Mouse (Mus musculus) heart, embryonic 16.5 days (tissue): Measurements from ENCODE around the gene N6amt1. TPM values are rescaled to one million over a fixed set of nuclear protein-coding genes. Genes with fewer than 3 reads are reported as not detected.

Source experiments
- ATAC-seq: fragments of 200-750 bp; cut with Nextera tagmentation; replicated peaks from 2 replicates; pipeline ENCODE4 v1.8.0; 2017; ENCODE audit warnings: moderate number of reproducible peaks; ENCODE audit not compliant: insufficient read depth, low FRiP score; ENCODE audit errors: extremely low read depth
- H3K27ac ChIP-seq: fragments of 300-500 bp; sonication (generic); 2 replicates; pipeline ENCODE4 v1.5.1; 2014; ENCODE audit warnings: mild to moderate bottlenecking, low read length, control low read depth, moderate library complexity
- H3K27me3 ChIP-seq: fragments of 300-500 bp; sonication (generic); 2 replicates; pipeline ENCODE4 v1.6.1; 2014; ENCODE audit warnings: low read length, mixed read lengths; ENCODE audit not compliant: control insufficient read depth, insufficient read depth
- H3K36me3 ChIP-seq: fragments of 300-500 bp; sonication (generic); 2 replicates; pipeline ENCODE4 v1.6.1; 2014; ENCODE audit not compliant: control insufficient read depth, insufficient read depth
- H3K4me1 ChIP-seq: fragments of 300-500 bp; sonication (generic); 2 replicates; pipeline ENCODE4 v1.6.1; 2014; ENCODE audit warnings: low read length, mixed read lengths; ENCODE audit not compliant: control insufficient read depth, insufficient read depth
- H3K4me2 ChIP-seq: fragments of 300-500 bp; sonication (generic); 2 replicates; pipeline ENCODE4 v1.6.1; 2014; ENCODE audit warnings: low read depth, mild to moderate bottlenecking, control low read depth, low read length
- H3K4me3 ChIP-seq: fragments of 300-500 bp; sonication (generic); 2 replicates; pipeline ENCODE4 v1.5.1; 2014; ENCODE audit warnings: mild to moderate bottlenecking, control low read depth, low read length
- H3K9ac ChIP-seq: fragments of 300-500 bp; sonication (generic); 2 replicates; pipeline ENCODE4 v1.6.1; 2014; ENCODE audit warnings: low read length, control low read depth
- H3K9me3 ChIP-seq: fragments of 300-500 bp; sonication (generic); replicated peaks from 2 replicates; pipeline ENCODE4 v1.6.1; 2016; ENCODE audit warnings: low read length; ENCODE audit not compliant: control insufficient read depth
- WGBS: fragments of 180-500 bp; shearing (Covaris S2); extraction: QIAGEN DNeasy Blood & Tissue Kit; methylation state at CpG from one replicate; pipeline ENCODE4 v1.1.7; 2014; 5-methylcytosine and 5-hydroxymethylcytosine counted together
- polyA plus RNA-seq: library from polyadenylated mRNA; unstranded; fragments of >200 nt; fragmentation: Nextera tagmentation; extraction: Ambion mirVana; gene quantifications from 2 replicates; pipeline ENCODE4 v1.2.1, GENCODE M21; 2015

The N6amt1 gene
- polyA plus RNA-seq, 1 experiment from 2014 or later: 23.9 TPM

DNA sequence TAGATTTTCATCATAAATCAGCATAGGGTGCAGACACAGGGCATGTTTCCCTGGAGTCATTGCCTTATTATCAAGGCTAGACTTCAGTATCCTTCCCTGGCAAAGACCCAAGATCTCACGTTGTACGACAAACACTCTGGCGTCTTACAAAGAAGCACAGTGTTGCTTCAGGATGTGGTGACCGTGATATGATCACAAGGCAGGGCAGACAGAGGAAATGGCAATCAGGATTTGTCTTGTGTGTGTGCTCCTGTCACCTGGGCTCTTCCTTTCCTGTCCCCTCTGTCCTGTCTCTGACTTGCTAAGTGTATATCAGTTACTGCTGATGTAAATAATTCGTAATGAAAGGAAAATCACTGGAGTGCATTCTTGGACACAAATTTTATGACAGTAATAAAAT is 29.4 kb upstream of the N6amt1 start:
- Histone ChIP-seq H3K27ac (no peak overlapping the region), H3K36me3 (no peaks in the 10 kb centered on the region), H3K4me2 (no peak overlapping the region), H3K4me1 (peaks cover 9% of the 10 kb centered on the region), H3K9ac (no peak overlapping the region), H3K4me3 (no peak overlapping the region), H3K27me3 (no peaks in the 10 kb centered on the region), H3K9me3 (no peaks in the 10 kb centered on the region)
- peak; percentile 37; the same call in 1 of the 2 replicates for ATAC-seq
- WGBS: 19% methylated on average over 5 of the region's 5 CpGs

DNA sequence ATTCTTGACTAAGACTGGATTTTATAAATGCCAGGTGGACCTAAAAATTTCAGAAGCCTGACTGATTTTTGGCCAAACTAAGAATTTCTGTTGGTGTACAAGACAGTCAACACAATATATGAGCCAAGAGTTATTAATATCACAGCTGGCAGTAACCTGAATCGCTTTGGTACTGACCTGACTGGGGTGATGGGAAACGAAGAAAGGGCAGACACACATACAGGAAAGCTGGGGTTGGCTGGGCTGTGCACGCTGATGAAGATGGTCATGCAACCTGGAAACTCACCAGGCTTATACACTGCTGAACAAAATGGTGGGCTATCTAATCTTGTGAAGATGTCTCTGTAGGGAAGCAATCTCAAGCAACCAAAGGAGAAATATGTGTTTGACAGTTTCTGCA is 24.0 kb upstream of the N6amt1 start:
- WGBS: 88% methylated on average over 3 of the region's 3 CpGs
- H3K4me2 ChIP-seq: no peak overlapping the region

DNA sequence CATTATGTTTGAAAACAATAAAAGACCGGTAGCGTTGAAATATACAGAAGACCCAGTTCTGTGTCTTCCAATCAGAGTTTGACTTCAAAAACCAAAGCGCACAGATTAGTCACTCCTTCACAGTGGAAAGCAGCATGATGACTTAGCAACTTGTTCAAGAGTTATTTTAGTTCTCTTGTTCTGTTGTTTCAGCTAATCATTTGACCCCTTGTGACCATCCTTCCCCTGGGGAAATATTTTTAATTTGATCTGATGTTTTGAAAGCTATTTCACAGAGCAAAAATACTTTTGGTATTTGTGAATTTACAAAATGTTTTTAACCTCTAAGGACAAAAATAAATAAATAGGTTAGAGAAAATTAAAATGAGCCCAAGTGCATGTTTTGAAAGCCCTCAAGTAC is 19.2 kb upstream of the N6amt1 start:
- ATAC-seq: no peak
- no peaks in the 10 kb centered on the region for H3K27me3 ChIP-seq
- H3K9ac ChIP-seq: no peak overlapping the region
- no peak overlapping the region for H3K4me3 ChIP-seq
- H3K27ac ChIP-seq: no peak overlapping the region
- 84% methylated on average over 3 of the region's 3 CpGs for WGBS
- no peaks in the 10 kb centered on the region for H3K9me3 ChIP-seq
- H3K36me3 ChIP-seq: no peaks in the 10 kb centered on the region
- H3K4me1 ChIP-seq: no peaks in the 10 kb centered on the region; the same call in 1 of the 2 replicates
- no peak overlapping the region for H3K4me2 ChIP-seq

More for the DNA sequence above, 24.0 kb upstream of the N6amt1 start:
- ATAC-seq: no peak
- Histone ChIP-seq H3K27ac (no peak overlapping the region), H3K9me3 (no peaks in the 10 kb centered on the region), H3K9ac (no peak overlapping the region), H3K4me1 (no peaks in the 10 kb centered on the region; the same call in 1 of the 2 replicates), H3K4me3 (no peak overlapping the region), H3K27me3 (no peaks in the 10 kb centered on the region), H3K36me3 (no peaks in the 10 kb centered on the region)

DNA sequence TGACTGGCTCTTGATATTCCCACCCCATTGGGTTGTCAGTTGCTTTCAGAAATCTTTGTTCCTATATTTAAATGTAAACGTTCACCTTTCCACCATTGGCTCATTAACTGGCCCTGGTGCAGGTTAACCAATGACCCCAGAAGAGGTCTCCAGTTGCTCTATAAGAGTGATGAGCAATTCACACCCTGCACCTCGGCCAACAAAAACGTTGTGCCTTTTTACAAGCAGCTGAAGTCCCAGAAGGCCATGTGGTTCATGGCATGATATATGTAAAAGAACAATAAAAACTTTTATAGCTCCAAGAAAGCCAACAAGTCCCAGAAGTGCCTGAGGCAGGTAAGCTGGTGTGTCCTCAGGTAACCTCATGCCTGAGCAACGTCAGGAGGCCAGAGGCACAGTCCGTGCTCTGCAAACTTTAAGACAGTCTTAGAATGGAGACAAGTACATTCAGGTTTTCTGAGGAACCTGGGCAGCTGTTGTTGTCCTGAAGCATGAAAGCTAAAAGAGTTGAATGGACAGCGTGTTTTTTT is 12.9 kb upstream of the N6amt1 start:
- Histone ChIP-seq H3K36me3 (no peaks in the 10 kb centered on the region), H3K27ac (no peak overlapping the region), H3K4me2 (no peak overlapping the region), H3K27me3 (no peaks in the 10 kb centered on the region), H3K9ac (no peak overlapping the region), H3K4me1 (no peaks in the 10 kb centered on the region), H3K9me3 (no peaks in the 10 kb centered on the region), H3K4me3 (no peak overlapping the region)
- 75% methylated on average over 6 of the region's 6 CpGs for WGBS
- ATAC-seq: no peak

DNA sequence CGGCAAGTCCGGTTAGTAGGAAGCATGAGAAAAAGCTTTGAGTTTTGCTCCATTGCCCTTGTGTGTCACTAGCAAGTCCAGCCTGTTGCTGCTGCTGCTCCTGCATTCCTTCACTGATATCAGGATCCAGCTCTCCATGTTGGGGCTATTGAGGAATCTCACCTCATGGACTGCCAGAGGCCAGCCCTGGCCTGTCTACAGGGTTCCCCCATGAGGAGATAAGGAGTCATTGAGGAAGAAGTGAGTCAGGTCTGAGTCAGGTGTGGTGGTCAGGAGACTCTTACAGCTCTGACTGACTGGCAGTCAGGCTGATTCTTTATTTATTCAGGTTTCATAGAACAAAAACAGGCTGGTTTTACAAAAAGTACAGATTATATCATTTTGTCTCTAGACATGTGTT is 5.9 kb upstream of the N6amt1 start:
- H3K9ac ChIP-seq: peak overlapping the region; percentile 25; the same call in 1 of the 2 replicates
- peak; percentile 94 for ATAC-seq
- H3K4me2 ChIP-seq: no peak overlapping the region
- no peak overlapping the region for H3K4me3 ChIP-seq
- H3K27me3 ChIP-seq: no peaks in the 10 kb centered on the region
- H3K27ac ChIP-seq: peak overlapping the region; percentile 79
- H3K4me1 ChIP-seq: peaks cover 11% of the 10 kb centered on the region
- 44% methylated on average over 2 of the region's 2 CpGs for WGBS
- no peaks in the 10 kb centered on the region for H3K36me3 ChIP-seq
- no peaks in the 10 kb centered on the region for H3K9me3 ChIP-seq

DNA sequence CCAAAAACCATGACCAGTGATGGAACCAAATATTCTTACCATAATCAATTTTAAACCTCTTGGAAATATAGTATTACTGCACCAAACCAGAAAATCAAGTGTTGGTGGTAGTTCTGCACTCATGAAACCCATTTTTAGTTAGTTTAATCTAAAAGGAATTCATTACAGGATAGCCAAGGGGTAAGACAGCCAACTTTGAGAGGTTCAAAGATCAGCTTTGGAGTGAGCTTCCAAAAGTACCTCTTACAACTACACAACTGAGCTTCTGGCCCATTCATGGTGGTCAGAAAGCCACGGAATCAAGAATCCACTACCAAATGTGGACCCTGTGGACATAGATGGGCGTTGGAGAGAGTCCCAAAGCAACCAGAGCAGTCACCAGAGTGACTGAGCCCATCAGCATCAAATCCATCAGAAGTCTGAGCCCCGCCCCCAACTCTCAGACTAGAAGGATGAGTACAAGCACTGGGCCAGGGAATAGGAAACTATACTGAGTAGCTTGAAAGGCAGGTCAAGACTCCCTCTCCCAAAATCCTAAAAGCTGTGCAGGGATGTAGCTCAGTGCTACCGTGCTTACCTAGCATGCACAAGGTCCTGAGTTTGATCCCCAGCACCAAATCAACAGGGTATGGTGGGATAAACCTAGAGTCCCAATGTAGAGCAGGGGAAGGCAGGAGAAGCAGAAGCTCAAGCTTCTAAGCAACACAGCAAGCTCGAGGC is 2.4 kb upstream of the N6amt1 start:
- no peaks in the 10 kb centered on the region for H3K27me3 ChIP-seq
- H3K27ac ChIP-seq: no peak overlapping the region
- peaks cover 16% of the 10 kb centered on the region for H3K4me1 ChIP-seq
- no peak overlapping the region for H3K4me2 ChIP-seq
- no peak for ATAC-seq
- 66% methylated on average over 5 of the region's 5 CpGs for WGBS
- H3K9ac ChIP-seq: no peak overlapping the region
- no peak overlapping the region for H3K4me3 ChIP-seq
- H3K9me3 ChIP-seq: no peaks in the 10 kb centered on the region
- peaks cover 6% of the 10 kb centered on the region for H3K36me3 ChIP-seq

DNA sequence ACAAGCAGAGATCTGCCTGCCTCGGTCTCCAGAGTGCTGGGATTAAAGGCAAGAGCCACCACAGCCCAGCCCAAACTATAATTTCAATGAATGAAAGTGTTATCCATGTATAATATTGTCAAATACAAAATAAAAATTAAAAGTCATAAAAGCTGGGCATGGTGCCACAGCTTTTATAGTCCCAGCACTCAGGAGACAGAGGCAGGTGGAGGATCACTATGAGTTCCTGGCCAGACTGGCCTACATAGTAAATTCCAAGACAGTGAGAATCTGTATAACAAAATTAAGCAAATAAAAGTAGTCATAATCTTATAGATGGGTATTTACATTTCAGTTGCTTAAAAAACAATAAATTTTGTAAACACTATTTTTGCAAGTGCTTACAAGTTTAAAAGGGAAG is 380 bp upstream of the N6amt1 start:
- 97% methylated on average over 1 of the region's 1 CpGs for WGBS
- Histone ChIP-seq H3K9me3 (no peaks in the 10 kb centered on the region), H3K36me3 (peaks cover 18% of the 10 kb centered on the region), H3K4me1 (peaks cover 9% of the 10 kb centered on the region), H3K27me3 (no peaks in the 10 kb centered on the region), H3K4me2 (peak overlapping the region; percentile 61), H3K9ac (peak overlapping the region; percentile 91; the same call in 1 of the 2 replicates), H3K4me3 (peak overlapping the region; percentile 86), H3K27ac (no peak overlapping the region; the same call in 1 of the 2 replicates)
- ATAC-seq: no peak

DNA sequence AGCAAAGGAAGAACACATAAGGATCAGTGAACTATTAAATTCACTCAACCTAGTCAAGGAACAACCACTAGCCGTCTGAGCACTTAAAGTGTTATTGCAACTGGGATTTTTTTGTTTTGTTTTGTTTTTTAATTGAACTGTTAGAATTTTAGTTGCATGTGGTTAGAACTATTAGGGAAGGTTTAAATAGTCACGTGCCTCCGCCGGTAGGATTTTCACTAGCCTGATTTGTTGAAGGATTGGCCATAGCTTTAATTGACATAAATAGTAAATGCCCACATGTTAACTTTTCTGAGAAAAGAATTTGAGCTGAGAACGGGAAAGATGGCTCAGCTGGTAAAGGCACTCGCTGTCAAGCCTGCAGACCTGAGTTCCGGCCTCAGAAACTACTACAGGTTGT is 763 bp downstream of the N6amt1 start:
- Histone ChIP-seq H3K36me3 (peaks cover 26% of the 10 kb centered on the region), H3K9me3 (no peaks in the 10 kb centered on the region), H3K4me1 (peaks cover 5% of the 10 kb centered on the region), H3K27ac (peak overlapping the region; percentile 99), H3K4me3 (peak overlapping the region; percentile 86), H3K4me2 (peak overlapping the region; percentile 61), H3K9ac (peak overlapping the region; percentile 91), H3K27me3 (no peaks in the 10 kb centered on the region)
- 78% methylated on average over 7 of the region's 7 CpGs for WGBS
- ATAC-seq: no peak

DNA sequence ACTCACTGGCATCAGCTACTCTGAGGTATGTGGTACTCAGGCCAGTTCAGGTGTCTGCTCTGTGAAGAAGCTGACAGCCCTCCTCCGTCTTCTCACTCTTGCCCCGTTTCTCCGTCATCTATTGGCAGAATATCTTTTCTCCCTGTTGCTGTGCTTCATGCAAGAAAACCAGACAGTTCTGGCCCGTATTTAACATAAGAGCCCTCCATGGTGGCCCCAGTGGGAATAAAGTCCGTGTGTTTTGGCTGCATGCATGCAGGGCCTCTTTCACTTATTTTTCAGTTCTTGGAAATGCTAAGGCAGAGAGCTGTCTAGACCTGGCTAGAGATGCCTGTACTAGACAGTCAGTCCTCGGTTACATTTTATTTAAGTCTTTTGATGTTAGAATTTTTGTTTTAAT is 6.1 kb downstream of the N6amt1 start:
- no peak for ATAC-seq
- H3K27me3 ChIP-seq: no peaks in the 10 kb centered on the region
- H3K4me3 ChIP-seq: no peak overlapping the region
- no peak overlapping the region for H3K4me2 ChIP-seq
- 81% methylated on average over 6 of the region's 6 CpGs for WGBS
- H3K9me3 ChIP-seq: no peaks in the 10 kb centered on the region
- H3K36me3 ChIP-seq: peaks cover 41% of the 10 kb centered on the region
- H3K27ac ChIP-seq: no peak overlapping the region
- no peak overlapping the region for H3K9ac ChIP-seq
- H3K4me1 ChIP-seq: peaks cover 11% of the 10 kb centered on the region
